Mouse (Mus musculus): ENCODE results near the gene Trp53rkb.

- TF ChIP-seq CTCF (IDR thresholded peaks at IDR 0.05; ENCODE audit: low read depth, low read length) (no peak), POLR2A (IDR thresholded peaks at IDR 0.05; ENCODE audit: borderline replicate concordance, low read depth, low read length) (no peak)
Measured at GRCm38 (mm10) chr2:166771396-166771795, 20.9 kb upstream of the Trp53rkb start.
